Mouse (Mus musculus): ENCODE measurements at regions not wholly inside any gene's neighbourhood (a gene's known extent, or its start where the extent isn't known, plus 50 kb on each side); places are given as distances from the start of the nearest gene placed in this dataset.
A peak's percentile ranks its signal among the peaks of the same experiment; 100 is the strongest.

DNA sequence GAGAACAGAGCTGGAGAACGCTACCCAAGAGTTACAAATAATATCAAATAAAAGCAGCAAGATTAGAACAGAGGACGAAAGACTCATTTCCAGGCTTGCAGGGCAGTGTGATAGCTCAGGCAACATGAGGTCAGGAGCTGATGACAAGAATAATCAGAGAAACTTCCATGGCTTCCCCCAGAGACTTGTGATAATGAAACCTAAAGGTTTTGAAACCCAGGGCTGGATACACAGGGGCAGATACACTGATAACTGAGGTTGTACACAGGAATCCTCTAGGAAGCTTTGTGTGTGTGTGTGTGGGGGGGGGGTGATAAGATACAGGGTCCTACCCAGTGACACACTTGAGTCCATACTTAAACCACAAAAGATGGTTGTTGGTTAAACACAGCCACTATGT lies 423.4 kb upstream of the Smim15 start:
- Histone ChIP-seq H3K36me3 (ENCODE audit: control insufficient read depth in 1 of 2, insufficient read depth in 2 of 2, low read length in 2 of 2) (peaks cover 0 to 13% of the 10 kb centered on the region in 2 experiments; a peak in 2 of 4 replicates), H3K4me1 (ENCODE audit: control insufficient read depth in 1 of 2, insufficient read depth in 2 of 2, low read length in 2 of 2) (peaks cover 9 to 12% of the 10 kb centered on the region in 2 experiments), H3K27me3 (ENCODE audit: control insufficient read depth in 1 of 2, insufficient read depth in 2 of 2, low read length in 2 of 2) (no peaks in the 10 kb centered on the region; a peak in 2 of 4 replicates), H3K79me2 (ENCODE audit: control insufficient read depth, insufficient read depth, low read length, poor library complexity) (no peaks in the 10 kb centered on the region), H3K9me3 (replicated peaks; ENCODE audit: insufficient read depth, low read length) (no peaks in the 10 kb centered on the region), H3K9ac (ENCODE audit: control insufficient read depth, low read depth, low read length, poor library complexity, severe bottlenecking) (no peak overlapping the region), H3K4me3 (ENCODE audit: control insufficient read depth in 1 of 2, insufficient read depth in 1 of 2, low read depth in 2 of 2, low read length in 2 of 2) (peak overlapping the region; percentile 22 to 64; a peak in 3 of 4 replicates), H3K27ac (ENCODE audit: control insufficient read depth, low read depth, low read length) (no peak overlapping the region)
- no peak for DNase-seq (ENCODE audit: low read depth, low spot score)
- TF ChIP-seq ZMIZ1 (IDR thresholded peaks at IDR 0.05; ENCODE audit: low read depth, low read length): no peak
- 0 out of 2 replicates have a peak, but pooled peaks have one; percentile 9 for TF ChIP-seq GATA1 (IDR thresholded peaks at IDR 0.05; ENCODE audit: low read depth, low read length)

DNA sequence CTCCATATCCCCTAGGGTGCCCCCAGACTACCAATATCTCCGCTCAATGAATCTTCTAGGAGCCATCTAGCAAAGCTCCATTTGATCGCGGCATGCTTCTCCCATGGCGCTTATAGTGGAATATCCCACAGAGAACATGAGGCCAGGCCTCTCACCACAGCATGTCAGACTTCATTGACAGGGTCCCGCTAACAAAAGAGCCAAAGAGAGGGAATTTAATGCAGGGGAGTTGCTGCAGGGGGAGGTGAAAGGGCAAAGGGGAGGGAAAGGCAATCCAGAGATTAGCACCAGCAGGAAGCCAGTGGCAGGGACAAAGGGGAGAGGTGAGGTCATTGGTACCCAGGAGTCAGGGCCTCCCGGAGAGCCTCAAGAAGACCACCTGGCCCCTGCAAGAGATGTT lies 424.0 kb upstream of the Smim15 start:
- Histone ChIP-seq H3K27me3 (ENCODE audit: control insufficient read depth in 1 of 2, insufficient read depth in 2 of 2, low read length in 2 of 2) (no peaks in the 10 kb centered on the region; a peak in 2 of 4 replicates), H3K79me2 (ENCODE audit: control insufficient read depth, insufficient read depth, low read length, poor library complexity) (no peaks in the 10 kb centered on the region), H3K9ac (ENCODE audit: control insufficient read depth, low read depth, low read length, poor library complexity, severe bottlenecking) (no peak overlapping the region), H3K4me3 (ENCODE audit: control insufficient read depth in 1 of 2, insufficient read depth in 1 of 2, low read depth in 2 of 2, low read length in 2 of 2) (no peak overlapping the region), H3K36me3 (ENCODE audit: control insufficient read depth in 1 of 2, insufficient read depth in 2 of 2, low read length in 2 of 2) (peaks cover 0 to 13% of the 10 kb centered on the region in 2 experiments; a peak in 2 of 4 replicates), H3K4me1 (ENCODE audit: control insufficient read depth in 1 of 2, insufficient read depth in 2 of 2, low read length in 2 of 2) (peaks cover 9 to 12% of the 10 kb centered on the region in 2 experiments), H3K9me3 (replicated peaks; ENCODE audit: insufficient read depth, low read length) (no peaks in the 10 kb centered on the region), H3K27ac (ENCODE audit: control insufficient read depth, low read depth, low read length) (no peak overlapping the region)
- no peak for DNase-seq (ENCODE audit: low read depth, low spot score)
- no peak for TF ChIP-seq CHD1 (IDR thresholded peaks at IDR 0.05; ENCODE audit: low read depth, low read length)
- TF ChIP-seq RCOR1 (IDR thresholded peaks at IDR 0.05; ENCODE audit: low read depth, low read length): no peak
- TF ChIP-seq TBP (IDR thresholded peaks at IDR 0.05; ENCODE audit: low read depth, low read length): no peak
- no peak for TF ChIP-seq USF2 (IDR thresholded peaks at IDR 0.05; ENCODE audit: borderline replicate concordance in 1 of 2, insufficient read depth in 1 of 2, low read depth in 1 of 2, low read length in 2 of 2)
- no peak for TF ChIP-seq CTCF (IDR thresholded peaks at IDR 0.05 in 2 of 3, conservative IDR thresholded peaks at IDR 0.05 in 1 of 3; ENCODE audit: control insufficient read depth in 1 of 3, insufficient read depth in 1 of 3, low read depth in 2 of 3, low read length in 3 of 3, poor library complexity in 1 of 3, severe bottlenecking in 1 of 3)

GRCm38 (mm10) chr13:107619430-107619927 lies 424.8 kb upstream of the Smim15 start:
- Histone ChIP-seq H3K9me3 (replicated peaks; ENCODE audit: insufficient read depth, low read length) (no peaks in the 10 kb centered on the region), H3K9ac (ENCODE audit: control insufficient read depth, low read depth, low read length, poor library complexity, severe bottlenecking) (no peak overlapping the region), H3K79me2 (ENCODE audit: control insufficient read depth, insufficient read depth, low read length, poor library complexity) (no peaks in the 10 kb centered on the region), H3K4me1 (ENCODE audit: control insufficient read depth in 1 of 2, insufficient read depth in 2 of 2, low read length in 2 of 2) (peaks cover 9 to 12% of the 10 kb centered on the region in 2 experiments), H3K27me3 (ENCODE audit: control insufficient read depth in 1 of 2, insufficient read depth in 2 of 2, low read length in 2 of 2) (no peaks in the 10 kb centered on the region; a peak in 2 of 4 replicates), H3K36me3 (ENCODE audit: control insufficient read depth in 1 of 2, insufficient read depth in 2 of 2, low read length in 2 of 2) (peaks cover 0 to 13% of the 10 kb centered on the region in 2 experiments; a peak in 2 of 4 replicates), H3K27ac (ENCODE audit: control insufficient read depth, low read depth, low read length) (no peak overlapping the region), H3K4me3 (ENCODE audit: control insufficient read depth in 1 of 2, insufficient read depth in 1 of 2, low read depth in 2 of 2, low read length in 2 of 2) (peak overlapping the region; percentile 0 to 19; a peak in 1 of 4 replicates)
- DNase-seq (ENCODE audit: low read depth, low spot score): peak; percentile 63
- peak; percentile 49 for TF ChIP-seq TAL1 (IDR thresholded peaks at IDR 0.05; ENCODE audit: low read length)
- 0 out of 2 replicates have a peak, but pooled peaks have one; percentile 18 for TF ChIP-seq GATA1 (IDR thresholded peaks at IDR 0.05; ENCODE audit: low read depth, low read length)
- TF ChIP-seq MAZ (IDR thresholded peaks at IDR 0.05; ENCODE audit: low read depth, low read length): no peak
- TF ChIP-seq POLR2A (IDR thresholded peaks at IDR 0.05; ENCODE audit: control insufficient read depth in 1 of 2, insufficient read depth in 1 of 2, low read depth in 1 of 2, low read length in 2 of 2, poor library complexity in 1 of 2): no peak
- TF ChIP-seq ETS1 (IDR thresholded peaks at IDR 0.05; ENCODE audit: low read depth, low read length): peak; percentile 18; the same call in 1 of the 2 replicates
- TF ChIP-seq EP300 (IDR thresholded peaks at IDR 0.05; ENCODE audit: low read depth in 1 of 2, low read length in 2 of 2): peak in 1 of 2 experiments; percentile 33; a peak in 3 of 4 replicates
